Mouse (Mus musculus): ENCODE data around the gene Ost4. TPM values are rescaled to one million over a fixed set of nuclear protein-coding genes. Genes with fewer than 3 reads are reported as not detected.

The Ost4 gene
- polyA plus RNA-seq, 1 experiment from 2014 or later = 472 TPM

DNA sequence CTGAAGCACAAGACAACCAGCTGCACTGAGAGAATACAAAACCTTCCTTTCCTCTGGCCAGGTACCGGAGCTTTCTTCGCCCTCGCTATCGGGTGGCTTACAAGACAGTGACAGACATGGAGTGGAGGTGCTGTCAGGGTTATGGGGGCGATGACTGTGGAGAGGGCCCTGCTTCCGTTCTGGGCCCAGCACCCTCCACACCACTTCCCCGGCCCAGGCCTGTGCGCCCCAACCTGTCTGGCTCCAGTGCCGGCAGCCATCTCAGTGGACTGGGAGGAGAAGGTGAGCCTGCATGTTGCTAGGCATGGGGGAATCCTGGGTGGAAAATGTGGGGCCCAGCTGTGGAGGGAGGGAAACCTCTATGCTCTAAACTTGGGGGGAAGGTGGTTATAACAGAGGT is 7.9 kb upstream of the Ost4 start:
- 28% methylated on average over 9 of the region's 9 CpGs for WGBS
- Histone ChIP-seq H3K27ac (ENCODE audit: low read depth) (peak overlapping the region; percentile 98), H3K9me3 (ENCODE audit: low read depth, low read length) (no peaks in the 10 kb centered on the region), H3K4me2 (peak overlapping the region; percentile 93), H3K4me1 (ENCODE audit: insufficient read depth) (peaks cover 13% of the 10 kb centered on the region), H3K27me3 (ENCODE audit: insufficient read depth, low read length) (no peaks in the 10 kb centered on the region), H3K9ac (peak overlapping the region; percentile 79), H3K36me3 (ENCODE audit: insufficient read depth) (peaks cover 39% of the 10 kb centered on the region), H3K4me3 (ENCODE audit: low read depth, low read length) (peak overlapping the region; percentile 63)
- DNase-seq (no peak), ATAC-seq (ENCODE audit: insufficient read depth) (peak; percentile 2; the same call in 1 of the 2 replicates)
- TF ChIP-seq CTCF (IDR thresholded peaks at IDR 0.05; ENCODE audit: low read depth) = no peak

DNA sequence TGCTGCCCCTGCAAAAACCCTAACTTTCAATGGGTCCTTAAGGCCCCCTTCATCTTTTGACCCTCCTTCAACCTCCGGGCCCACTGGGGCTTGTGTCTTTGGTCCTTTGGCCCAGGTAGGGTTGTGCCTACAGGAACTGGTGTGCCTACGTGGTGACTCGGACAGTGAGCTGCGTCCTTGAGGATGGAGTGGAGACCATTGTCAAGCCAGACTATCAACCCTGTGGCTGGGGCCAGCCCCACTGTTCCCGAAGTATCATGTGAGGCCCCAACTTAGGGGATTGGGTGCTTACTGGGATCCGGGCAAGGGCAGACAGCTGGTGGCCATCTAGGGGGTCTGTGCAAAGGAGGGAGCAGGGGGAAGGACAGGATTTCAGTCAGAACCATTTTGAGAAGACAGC is 7.3 kb upstream of the Ost4 start:
- H3K4me2 ChIP-seq = peak overlapping the region; percentile 93
- H3K4me3 ChIP-seq (ENCODE audit: low read depth, low read length) = peak overlapping the region; percentile 63
- no peaks in the 10 kb centered on the region for H3K27me3 ChIP-seq (ENCODE audit: insufficient read depth, low read length)
- no peak for TF ChIP-seq CTCF (IDR thresholded peaks at IDR 0.05; ENCODE audit: low read depth)
- WGBS = 40% methylated on average over 6 of the region's 6 CpGs
- no peaks in the 10 kb centered on the region for H3K9me3 ChIP-seq (ENCODE audit: low read depth, low read length)
- peaks cover 13% of the 10 kb centered on the region for H3K4me1 ChIP-seq (ENCODE audit: insufficient read depth)
- H3K27ac ChIP-seq (ENCODE audit: low read depth) = peak overlapping the region; percentile 98
- peak overlapping the region; percentile 79 for H3K9ac ChIP-seq
- DNase-seq (no peak), ATAC-seq (ENCODE audit: insufficient read depth) (no peak)
- peaks cover 33% of the 10 kb centered on the region for H3K36me3 ChIP-seq (ENCODE audit: insufficient read depth)

DNA sequence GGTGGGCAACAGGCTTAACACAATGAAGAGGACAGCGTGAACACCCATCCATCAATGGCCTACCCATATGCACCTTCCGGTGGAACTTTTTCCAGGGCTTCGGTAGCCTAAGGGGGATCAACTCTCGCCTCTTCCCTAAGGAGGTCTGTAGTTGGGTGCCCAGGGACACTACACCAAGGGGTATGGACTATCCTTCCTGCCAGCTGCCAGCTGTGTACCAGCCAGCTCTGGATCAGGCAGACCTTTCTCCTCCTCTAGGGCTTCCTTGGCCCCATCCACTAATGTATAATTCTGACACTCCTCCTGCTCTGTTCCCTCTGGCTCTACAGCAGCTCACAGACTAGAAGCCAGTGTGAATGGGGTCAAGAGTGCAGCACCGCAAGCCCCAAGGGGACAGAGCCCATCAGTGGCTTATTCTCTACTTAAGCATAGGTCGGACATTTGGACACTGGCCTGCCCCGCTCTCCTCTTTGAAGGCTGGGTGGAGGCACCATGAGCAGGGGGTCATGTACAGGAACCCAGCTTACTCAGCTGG is 6.6 kb upstream of the Ost4 start:
- ATAC-seq (ENCODE audit: insufficient read depth) = no peak
- WGBS = 24% methylated on average over 7 of the region's 7 CpGs

DNA sequence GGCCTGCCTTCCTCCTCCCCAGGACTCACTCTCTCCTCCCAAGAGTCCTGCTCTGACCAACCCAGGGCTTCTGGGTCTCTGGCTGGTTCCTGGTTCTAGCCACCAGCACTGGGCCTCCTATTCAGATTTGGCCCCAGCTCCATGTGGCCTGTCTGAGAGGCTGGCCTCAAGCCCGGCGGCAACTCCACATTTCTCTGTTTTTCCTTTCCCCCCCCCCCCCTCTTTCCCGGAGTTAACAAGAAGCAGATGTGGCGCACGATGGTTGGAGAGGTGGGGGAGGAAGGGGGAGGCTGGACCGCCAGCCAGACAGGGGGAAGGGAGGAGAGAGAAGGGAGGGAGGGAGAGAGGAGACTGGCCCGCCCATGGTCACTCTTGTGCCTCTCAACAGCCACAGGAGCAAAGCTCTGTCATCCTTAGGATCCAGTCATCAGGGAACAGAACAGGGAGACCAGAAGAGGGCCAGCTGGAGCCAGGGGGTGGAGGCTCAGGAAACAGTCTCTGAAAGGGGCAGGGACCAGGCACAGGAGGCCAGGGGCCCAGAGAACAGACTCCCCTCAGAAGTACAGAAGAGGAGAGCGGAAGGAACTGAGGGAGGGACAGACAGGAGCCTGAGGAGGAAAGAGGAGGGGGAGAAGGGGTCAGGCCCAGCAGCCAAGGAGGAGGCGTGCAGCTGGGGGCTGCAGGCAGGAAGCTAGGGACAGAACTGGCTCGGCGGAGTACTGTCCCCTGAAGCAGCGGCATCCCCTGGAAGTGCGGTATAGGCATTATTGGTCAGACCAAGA is 5.7 kb upstream of the Ost4 start, which contains the start of gene Emilin1:
Gene Emilin1, plus strand, starts transcription at position 343 of the 782 bp plus-strand sequence.
- H3K9ac ChIP-seq = peak within 1 kb of the TSS; percentile 79
- H3K9me3 ChIP-seq (ENCODE audit: low read depth, low read length) = no peaks in the 10 kb centered on the region
- DNase-seq (peak; percentile 90), ATAC-seq (ENCODE audit: insufficient read depth) (peak; percentile 87)
- 0 out of 2 replicates have a peak, but pooled peaks have one; percentile 15 for TF ChIP-seq CTCF (IDR thresholded peaks at IDR 0.05; ENCODE audit: low read depth)
- 6% methylated on average over 13 of the region's 13 CpGs for WGBS
- H3K4me1 ChIP-seq (ENCODE audit: insufficient read depth) = peaks cover 22% of the 10 kb centered on the region
- peaks cover 19% of the 10 kb centered on the region for H3K36me3 ChIP-seq (ENCODE audit: insufficient read depth)
- H3K27me3 ChIP-seq (ENCODE audit: insufficient read depth, low read length) = no peaks in the 10 kb centered on the region
- H3K4me2 ChIP-seq = peak within 1 kb of the TSS; percentile 93
- H3K4me3 ChIP-seq (ENCODE audit: low read depth, low read length) = peak within 1 kb of the TSS; percentile 63
- peak within 1 kb of the TSS; percentile 98 for H3K27ac ChIP-seq (ENCODE audit: low read depth)

More for the DNA sequence above, 6.6 kb upstream of the Ost4 start:
- Histone ChIP-seq H3K9ac (peak overlapping the region; percentile 79), H3K36me3 (ENCODE audit: insufficient read depth) (peaks cover 28% of the 10 kb centered on the region), H3K4me3 (ENCODE audit: low read depth, low read length) (peak overlapping the region; percentile 63), H3K27me3 (ENCODE audit: insufficient read depth, low read length) (no peaks in the 10 kb centered on the region), H3K4me2 (peak overlapping the region; percentile 93), H3K9me3 (ENCODE audit: low read depth, low read length) (no peaks in the 10 kb centered on the region), H3K4me1 (ENCODE audit: insufficient read depth) (peaks cover 18% of the 10 kb centered on the region), H3K27ac (ENCODE audit: low read depth) (peak overlapping the region; percentile 98)
- peak; percentile 21 for DNase-seq
- no peak for TF ChIP-seq CTCF (IDR thresholded peaks at IDR 0.05; ENCODE audit: low read depth)

DNA sequence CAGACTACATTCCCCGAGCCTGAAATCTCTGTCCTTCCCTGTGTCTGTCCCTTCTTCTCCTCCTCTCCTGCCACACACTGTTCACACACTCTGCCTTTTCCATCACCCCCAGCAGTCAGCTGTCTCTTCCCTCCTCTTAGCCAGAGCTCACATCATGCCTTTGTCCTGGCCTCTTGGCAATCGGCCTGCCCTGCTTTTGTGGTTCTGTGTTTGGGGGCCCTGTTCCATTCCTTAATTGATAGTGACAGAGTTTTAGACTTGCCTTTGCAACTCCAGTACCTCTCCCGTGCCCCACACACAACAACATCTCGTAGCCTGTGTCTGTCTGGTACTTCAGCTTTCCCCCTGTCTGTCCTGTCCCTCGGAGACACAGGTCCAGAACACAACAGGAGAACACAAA is 4.6 kb upstream of the Ost4 start:
- peak overlapping the region; percentile 98 for H3K27ac ChIP-seq (ENCODE audit: low read depth)
- H3K36me3 ChIP-seq (ENCODE audit: insufficient read depth) = peaks cover 8% of the 10 kb centered on the region
- 40% methylated on average over 5 of the region's 5 CpGs for WGBS
- peak overlapping the region; percentile 93 for H3K4me2 ChIP-seq
- H3K9me3 ChIP-seq (ENCODE audit: low read depth, low read length) = no peaks in the 10 kb centered on the region
- peak overlapping the region; percentile 36; the same call in 1 of the 2 replicates for H3K9ac ChIP-seq
- TF ChIP-seq CTCF (IDR thresholded peaks at IDR 0.05; ENCODE audit: low read depth) = no peak
- no peaks in the 10 kb centered on the region for H3K27me3 ChIP-seq (ENCODE audit: insufficient read depth, low read length)
- H3K4me3 ChIP-seq (ENCODE audit: low read depth, low read length) = no peak overlapping the region
- ATAC-seq (ENCODE audit: insufficient read depth) (no peak), DNase-seq (peak; percentile 73)
- H3K4me1 ChIP-seq (ENCODE audit: insufficient read depth) = peaks cover 26% of the 10 kb centered on the region

DNA sequence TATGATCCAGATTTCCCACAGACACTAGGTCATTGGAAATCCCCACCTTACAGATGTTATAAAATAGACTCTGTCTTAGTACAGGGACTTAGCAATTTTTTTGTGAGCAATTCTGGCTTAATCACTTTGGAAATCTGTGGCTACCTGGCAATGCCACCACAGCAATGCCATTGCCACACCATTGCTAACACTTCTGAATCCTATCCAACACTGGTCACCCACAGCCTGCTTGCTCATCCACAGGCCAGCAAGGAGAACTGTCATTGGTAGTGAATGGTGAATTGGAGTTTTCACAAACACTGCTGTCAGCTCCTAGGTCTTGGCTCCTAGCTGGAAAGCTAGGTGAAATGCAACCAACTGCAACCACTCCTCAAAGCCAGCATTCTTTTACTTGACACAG is 2.9 kb upstream of the Ost4 start:
- H3K27me3 ChIP-seq (ENCODE audit: insufficient read depth, low read length) = no peaks in the 10 kb centered on the region
- H3K4me1 ChIP-seq (ENCODE audit: insufficient read depth) = peaks cover 31% of the 10 kb centered on the region
- ATAC-seq (ENCODE audit: insufficient read depth) = no peak
- H3K27ac ChIP-seq (ENCODE audit: low read depth) = peak overlapping the region; percentile 6; the same call in 1 of the 2 replicates
- H3K9me3 ChIP-seq (ENCODE audit: low read depth, low read length) = no peaks in the 10 kb centered on the region
- TF ChIP-seq CTCF (IDR thresholded peaks at IDR 0.05; ENCODE audit: low read depth) = no peak
- H3K4me2 ChIP-seq = no peak overlapping the region
- H3K9ac ChIP-seq = no peak overlapping the region
- no peak overlapping the region for H3K4me3 ChIP-seq (ENCODE audit: low read depth, low read length)
- DNase-seq = no peak
- peaks cover 8% of the 10 kb centered on the region for H3K36me3 ChIP-seq (ENCODE audit: insufficient read depth)

DNA sequence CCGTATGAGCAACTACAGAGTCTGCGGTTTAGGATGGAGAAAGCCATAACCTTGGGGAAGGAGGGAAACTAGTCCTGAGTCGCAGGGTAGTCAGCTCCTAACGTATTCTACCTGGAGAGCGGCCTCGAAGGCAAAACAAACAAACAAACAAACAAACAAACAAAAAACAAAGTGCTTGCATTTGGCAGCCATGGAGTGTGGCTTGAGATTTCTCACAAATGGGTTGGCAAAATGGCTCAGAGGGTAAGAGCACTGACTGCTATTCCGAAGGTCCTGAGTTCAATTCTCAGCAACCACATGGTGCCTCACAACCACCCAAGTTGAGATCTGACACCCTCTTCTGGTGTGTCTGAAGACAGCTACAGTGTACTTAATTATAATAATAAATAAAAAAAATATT is 2.3 kb upstream of the Ost4 start:
- no peak overlapping the region for H3K9ac ChIP-seq
- H3K27ac ChIP-seq (ENCODE audit: low read depth) = peak overlapping the region; percentile 98; the same call in 1 of the 2 replicates
- H3K27me3 ChIP-seq (ENCODE audit: insufficient read depth, low read length) = no peaks in the 10 kb centered on the region
- no peak overlapping the region for H3K4me2 ChIP-seq
- ATAC-seq (ENCODE audit: insufficient read depth) (no peak), DNase-seq (no peak)
- no peak for TF ChIP-seq CTCF (IDR thresholded peaks at IDR 0.05; ENCODE audit: low read depth)
- no peak overlapping the region for H3K4me3 ChIP-seq (ENCODE audit: low read depth, low read length)
- H3K9me3 ChIP-seq (ENCODE audit: low read depth, low read length) = no peaks in the 10 kb centered on the region
- WGBS = 75% methylated on average over 7 of the region's 7 CpGs
- H3K4me1 ChIP-seq (ENCODE audit: insufficient read depth) = peaks cover 33% of the 10 kb centered on the region
- peaks cover 14% of the 10 kb centered on the region for H3K36me3 ChIP-seq (ENCODE audit: insufficient read depth)
